Mouse (Mus musculus): ENCODE measurements around the gene Slc7a14.

Slc7a14 gene

GRCm38 (mm10) chr3:31261418-31262014, 48.7 kb downstream of the Slc7a14 start:
- peak; percentile 29 for DNase-seq (ENCODE audit: low read depth, low spot score)

DNA sequence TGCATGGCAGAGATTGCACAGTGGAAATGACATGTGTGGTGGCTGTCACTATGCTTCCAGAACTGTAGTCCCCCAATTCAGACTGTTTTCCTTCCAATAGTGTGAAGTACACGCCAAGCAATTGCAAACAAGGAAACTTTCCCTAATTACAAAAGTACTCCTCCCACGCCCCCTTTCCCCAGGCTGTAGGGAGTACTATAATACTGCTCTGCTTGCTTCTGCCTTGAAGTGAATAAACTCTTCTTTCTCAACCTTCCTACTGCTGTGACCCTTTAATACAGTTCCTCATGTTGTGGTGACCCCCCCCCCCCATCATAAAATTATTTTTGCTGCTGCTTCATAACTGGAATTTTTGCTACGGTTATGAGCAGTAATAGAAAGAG, 49.2 kb downstream of the Slc7a14 start:
- DNase-seq (ENCODE audit: low read depth, low spot score) = no peak

- peak; percentile 51 for DNase-seq (ENCODE audit: low read depth, low spot score)
These were observed 49.7 kb downstream of the Slc7a14 start for GRCm38 (mm10) chr3:31260329-31260963.

DNA sequence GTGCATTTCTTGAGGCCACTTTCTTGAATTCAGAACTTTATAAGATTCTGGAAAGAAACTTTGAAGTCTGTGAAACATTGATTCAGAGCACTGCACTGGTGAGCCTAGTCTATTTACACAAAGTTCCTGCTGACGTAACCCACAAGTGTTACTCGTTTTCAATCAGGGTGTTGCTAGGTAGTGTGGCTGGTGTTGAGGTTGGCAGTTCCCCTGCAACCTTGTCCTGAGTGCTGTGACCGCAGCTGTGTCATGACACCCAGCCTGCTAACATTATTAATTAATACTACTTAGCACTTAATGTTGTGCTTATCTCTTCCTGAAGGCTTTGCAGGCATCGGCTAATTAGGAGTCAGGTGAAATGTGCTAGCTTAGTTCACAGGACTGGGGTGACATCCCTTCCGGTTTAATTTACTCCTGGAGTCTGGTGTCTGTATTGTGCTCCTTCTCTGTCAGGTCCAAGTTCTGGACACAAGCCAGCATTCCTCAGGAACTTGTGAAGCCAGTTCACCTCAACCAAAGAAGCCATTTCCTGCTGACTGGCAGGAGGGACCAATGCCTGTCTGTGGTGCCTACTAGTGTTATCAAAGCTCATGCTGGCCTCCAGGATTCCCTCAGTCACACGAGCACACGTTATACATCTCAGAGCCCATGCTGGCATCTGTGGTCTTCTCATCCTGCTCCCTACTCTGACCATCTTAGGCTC, 50.5 kb downstream of the Slc7a14 start:
- DNase-seq (ENCODE audit: low read depth, low spot score) = no peak

DNA sequence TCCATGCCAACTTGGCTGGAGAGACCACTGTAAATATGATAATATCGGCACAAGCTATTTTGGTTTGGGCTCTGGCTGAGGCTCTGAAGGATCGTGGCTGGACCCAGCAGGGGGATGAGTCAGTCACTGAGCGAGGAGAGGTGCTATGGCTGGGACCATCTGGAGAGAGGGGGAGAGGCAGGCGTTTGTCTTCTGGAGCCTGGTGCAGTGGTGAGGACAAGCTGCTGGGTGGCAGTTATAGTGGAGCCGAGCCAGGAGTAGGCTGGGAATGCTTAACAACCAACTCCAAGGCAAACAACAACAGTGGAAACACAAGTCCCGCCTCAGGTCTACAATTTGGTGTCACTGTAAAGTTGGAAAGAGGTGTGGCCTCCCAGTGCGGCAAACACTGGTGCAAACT, 55.8 kb downstream of the Slc7a14 start:
- DNase-seq (ENCODE audit: low read depth, low spot score) = no peak

GRCm38 (mm10) chr3:31253862-31254261, 56.3 kb downstream of the Slc7a14 start:
- DNase-seq (ENCODE audit: low read depth, low spot score) = no peak

GRCm38 (mm10) chr3:31252566-31252965, 57.6 kb downstream of the Slc7a14 start:
- no peak for DNase-seq (ENCODE audit: low read depth, low spot score)

- DNase-seq (ENCODE audit: low read depth, low spot score) = no peak
These were observed 66.7 kb downstream of the Slc7a14 start for GRCm38 (mm10) chr3:31243478-31243877.

DNA sequence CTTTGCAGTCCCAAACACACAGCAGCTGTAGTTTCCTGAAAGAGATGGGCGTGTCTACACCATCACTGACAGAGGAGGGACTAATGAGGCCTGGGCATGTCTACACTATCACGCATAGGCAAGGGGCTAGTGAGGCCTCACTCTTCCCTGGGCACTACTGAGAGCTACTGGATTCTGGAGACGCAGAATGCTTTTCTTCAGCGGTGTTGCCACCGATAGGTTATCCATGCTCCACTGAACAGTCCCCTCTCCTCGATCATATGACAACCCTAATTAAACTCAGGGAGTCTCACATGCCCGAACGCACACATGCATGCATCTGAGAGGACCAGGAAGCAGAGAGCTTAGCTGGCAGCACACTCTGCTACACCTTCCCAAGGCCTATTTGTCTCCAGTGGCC, 69.3 kb downstream of the Slc7a14 start:
- DNase-seq (ENCODE audit: low read depth, low spot score) = no peak

DNA sequence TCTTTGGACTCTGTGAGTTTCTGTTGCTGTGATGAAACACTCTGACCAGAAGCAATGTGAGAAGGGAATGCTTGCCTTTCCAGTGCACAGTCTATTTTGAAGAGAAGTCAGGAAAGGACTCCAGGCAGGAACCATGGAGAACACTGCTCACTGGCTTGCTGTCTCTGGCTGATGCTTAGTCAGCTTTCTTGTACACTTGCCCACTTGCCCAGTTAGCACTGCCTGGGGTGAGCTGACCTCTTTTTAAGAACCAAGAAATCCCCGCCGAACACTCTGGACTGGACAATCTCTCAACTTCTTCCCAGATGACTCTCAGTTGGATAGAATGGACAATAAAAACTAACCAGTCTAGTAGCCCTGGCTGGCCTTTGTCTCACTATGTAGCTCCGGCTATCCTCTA, 70.5 kb downstream of the Slc7a14 start:
- DNase-seq (ENCODE audit: low read depth, low spot score) = no peak

- DNase-seq (ENCODE audit: low read depth, low spot score) = no peak
These were observed 72.2 kb downstream of the Slc7a14 start for GRCm38 (mm10) chr3:31237936-31238335.

- DNase-seq (ENCODE audit: low read depth, low spot score) = no peak
These were observed 74.0 kb downstream of the Slc7a14 start for GRCm38 (mm10) chr3:31236146-31236545.

- DNase-seq (ENCODE audit: low read depth, low spot score) = no peak
These were observed 75.8 kb downstream of the Slc7a14 start for GRCm38 (mm10) chr3:31234356-31234755.

- no peak for DNase-seq (ENCODE audit: low read depth, low spot score)
These were observed 76.3 kb downstream of the Slc7a14 start for GRCm38 (mm10) chr3:31233746-31234312.

DNA sequence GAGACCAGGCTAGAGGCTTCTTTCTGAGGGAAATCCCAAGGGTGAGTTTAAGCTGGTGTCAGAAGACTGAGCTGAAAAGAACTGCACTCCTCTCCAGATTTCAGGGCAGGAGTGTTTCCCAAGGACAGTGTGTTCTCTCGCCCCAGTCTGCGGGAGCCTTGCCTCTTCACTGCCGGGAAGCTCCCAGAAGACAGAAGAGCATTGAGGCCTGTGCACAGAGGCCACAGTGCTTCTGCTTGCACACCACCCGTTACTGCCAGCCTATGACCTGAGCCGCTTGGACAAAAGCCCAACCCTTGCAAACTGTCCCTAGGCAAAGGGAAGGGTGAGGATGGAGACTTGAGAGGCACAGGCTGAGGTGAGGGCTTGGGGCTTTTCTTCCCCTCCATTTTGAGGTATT, 80.9 kb downstream of the Slc7a14 start:
- no peak for DNase-seq (ENCODE audit: low read depth, low spot score)

GRCm38 (mm10) chr3:31228487-31228886, 81.7 kb downstream of the Slc7a14 start:
- DNase-seq (ENCODE audit: low read depth, low spot score) = no peak

DNA sequence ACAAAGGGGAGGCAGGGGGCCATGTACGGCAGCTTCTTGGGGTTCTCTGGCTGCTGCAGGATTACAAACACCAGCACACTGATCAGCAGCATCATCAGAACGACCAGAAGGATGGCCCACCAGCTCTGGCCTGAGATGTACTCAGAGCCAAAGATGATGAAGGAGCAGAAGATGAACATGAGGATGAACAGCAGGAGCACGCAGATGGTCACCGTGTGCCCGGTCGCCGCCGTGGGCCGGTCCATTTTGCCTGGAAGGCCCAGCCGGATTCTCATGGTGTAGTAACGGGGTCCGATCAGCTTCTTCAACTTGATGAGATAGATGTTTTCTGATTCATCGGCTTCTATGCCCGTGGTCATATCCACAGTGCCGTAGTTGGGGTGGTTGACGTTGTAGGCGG, 86.6 kb downstream of the Slc7a14 start:
- DNase-seq (ENCODE audit: low read depth, low spot score) = no peak

- DNase-seq (ENCODE audit: low read depth, low spot score) = no peak
These were observed 90.1 kb downstream of the Slc7a14 start for GRCm38 (mm10) chr3:31220040-31220439.

GRCm38 (mm10) chr3:31219483-31219882, 90.7 kb downstream of the Slc7a14 start:
- DNase-seq (ENCODE audit: low read depth, low spot score) = no peak

GRCm38 (mm10) chr3:31217523-31217922, 92.7 kb downstream of the Slc7a14 start:
- DNase-seq (ENCODE audit: low read depth, low spot score) = no peak

GRCm38 (mm10) chr3:31213802-31214201, 96.4 kb downstream of the Slc7a14 start:
- no peak for DNase-seq (ENCODE audit: low read depth, low spot score)

GRCm38 (mm10) chr3:31212205-31213038, 97.8 kb downstream of the Slc7a14 start:
- no peak for DNase-seq (ENCODE audit: low read depth, low spot score)

Data from R1 (cell line).